Mouse (Mus musculus) cerebellum, adult 11 months (tissue): Measurements from ENCODE around the gene Lrp5.
"Not testable (repeated sequence)": the region's sequence is repeated elsewhere in the genome, so short reads cannot be mapped to it uniquely, and the experiment has no call there.

ENCODE experiments used
- DNase-seq: peaks from one replicate; pipeline ENCODE4 v3.0.0; 2022

Lrp5 gene

DNA sequence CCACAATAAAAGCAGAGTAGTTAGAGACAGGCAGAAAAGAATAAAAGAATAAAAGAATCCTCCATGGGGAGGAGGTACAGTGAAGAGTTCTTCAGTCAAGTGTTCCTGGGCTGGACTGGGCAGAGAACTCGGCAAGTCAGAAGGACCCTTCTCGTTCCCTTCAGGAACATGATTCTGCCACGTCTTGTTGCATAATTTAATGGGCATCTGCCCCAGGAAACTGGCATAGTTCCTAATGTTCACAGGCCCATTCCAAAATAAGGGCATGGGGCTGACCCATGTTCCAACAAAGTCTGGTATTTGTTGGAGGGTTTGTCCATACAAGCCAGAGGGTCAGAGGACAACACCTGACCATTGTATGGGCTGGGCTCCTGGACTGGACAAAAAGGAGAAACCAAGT, 8.6 kb upstream of the Lrp5 start:
- DNase-seq = no peak

- DNase-seq = no peak
These were observed 8.1 kb upstream of the Lrp5 start for GRCm38 (mm10) chr19:3694476-3694875.

GRCm38 (mm10) chr19:3692414-3693145, 6.2 kb upstream of the Lrp5 start:
- no peak for DNase-seq

DNA sequence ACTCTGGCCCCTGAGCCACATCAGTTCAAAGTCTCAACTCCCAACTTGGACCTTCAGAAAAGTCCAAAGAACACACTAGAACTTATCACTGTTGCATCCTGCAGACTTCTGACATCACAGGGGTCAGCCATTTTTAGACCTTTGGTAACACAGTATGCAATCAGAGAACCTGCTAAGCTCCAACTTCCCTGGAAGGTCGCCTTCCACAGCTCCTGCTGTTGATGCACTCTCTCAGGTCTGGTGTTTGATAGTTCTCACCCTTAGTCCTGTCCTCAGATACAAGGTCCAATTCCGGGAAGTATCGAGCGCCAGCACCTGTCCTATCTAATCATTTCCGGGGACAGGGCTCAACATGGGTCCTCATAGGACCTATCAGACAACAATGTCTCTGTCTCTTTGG, 5.0 kb upstream of the Lrp5 start:
- no peak for DNase-seq

DNA sequence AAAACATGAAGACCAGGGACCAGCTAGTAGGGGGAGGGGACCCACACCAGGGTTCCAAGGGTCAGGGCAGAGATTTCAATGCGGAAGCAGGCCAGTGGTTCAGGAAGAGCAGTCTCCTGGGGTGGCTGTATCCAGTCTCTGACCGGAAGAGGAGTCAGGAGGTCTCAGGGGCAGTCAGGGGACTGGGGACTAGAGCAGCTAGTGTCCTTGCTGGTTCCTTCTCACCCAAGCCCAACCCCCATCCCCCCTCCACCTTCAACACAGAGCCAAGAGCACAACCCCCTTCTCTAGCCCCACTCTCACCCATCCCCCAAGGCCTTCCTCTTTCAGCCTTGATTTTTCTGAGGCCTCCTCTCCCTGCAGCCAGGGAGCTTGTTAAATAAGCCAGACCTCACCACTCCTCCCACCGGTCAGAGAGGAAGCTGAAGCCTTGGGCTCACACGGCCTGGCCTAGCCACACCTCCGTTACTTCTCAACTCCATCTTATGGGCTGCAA, 1.4 kb upstream of the Lrp5 start:
- no peak for DNase-seq

DNA sequence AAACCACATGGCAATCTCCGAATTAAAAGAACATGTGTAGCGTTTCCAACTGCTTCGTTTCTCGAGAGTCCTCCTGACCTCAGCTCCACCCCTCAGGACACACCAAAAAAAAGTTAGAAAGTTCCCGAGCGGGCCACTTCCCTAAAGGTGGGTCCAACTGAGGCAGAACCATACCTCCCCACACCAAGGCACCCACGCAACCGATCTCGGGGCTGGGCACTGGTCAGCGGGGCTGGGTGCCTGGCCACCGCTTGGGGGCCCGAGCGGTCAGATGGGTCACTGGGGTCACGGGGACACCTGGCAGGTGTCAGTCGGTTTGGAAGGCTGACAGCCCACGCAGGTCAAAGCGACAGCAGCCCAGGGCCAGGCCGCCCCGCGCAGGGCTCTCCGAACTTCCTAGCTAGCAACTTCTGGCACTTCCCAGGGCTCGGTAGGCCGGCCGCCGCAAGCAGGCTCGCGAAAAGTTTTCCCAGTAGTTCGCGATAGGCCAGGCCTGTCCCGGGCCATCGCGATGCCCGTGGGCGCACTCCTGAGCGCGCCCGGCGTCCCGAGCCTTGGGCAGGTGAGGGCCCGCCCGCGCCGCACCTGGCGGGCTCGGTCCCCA, 651 bp downstream of the Lrp5 start:
- DNase-seq = no peak

DNA sequence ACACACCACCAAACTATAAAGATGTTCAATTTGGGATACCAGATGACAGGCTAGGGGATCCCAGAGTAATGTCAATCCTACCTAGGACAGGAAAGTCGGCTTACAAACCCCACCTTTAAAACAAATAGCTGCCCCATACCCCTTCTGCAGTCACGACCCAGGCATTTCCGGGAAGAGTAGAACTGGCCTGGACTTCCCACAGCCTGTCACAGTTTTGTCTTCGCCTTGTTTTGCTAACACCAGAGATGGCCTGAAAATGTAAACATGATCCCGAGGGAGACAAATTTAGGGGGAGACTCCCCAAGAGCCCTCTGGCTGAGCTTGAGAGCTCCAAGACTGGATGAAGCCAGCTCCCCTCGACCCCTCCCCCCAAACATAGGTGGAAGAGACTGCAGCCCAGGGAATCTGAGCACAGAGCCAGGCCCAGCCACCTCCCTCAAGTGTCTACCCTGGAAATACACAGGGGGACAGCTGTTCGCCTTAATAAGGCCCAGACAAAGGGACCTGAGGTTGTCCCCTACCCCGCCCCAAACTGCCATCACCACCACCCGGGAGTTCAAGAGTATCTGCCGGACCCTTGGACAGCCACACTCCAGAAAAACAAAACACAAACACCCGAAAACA, 1.3 kb downstream of the Lrp5 start:
- no peak for DNase-seq

- DNase-seq = no peak
These were observed 1.9 kb downstream of the Lrp5 start for GRCm38 (mm10) chr19:3684414-3684813.

- DNase-seq = peak; percentile 25
These were observed 4.9 kb downstream of the Lrp5 start for GRCm38 (mm10) chr19:3681310-3681934.

GRCm38 (mm10) chr19:3680732-3681131, 5.6 kb downstream of the Lrp5 start:
- no peak for DNase-seq

GRCm38 (mm10) chr19:3674122-3674855, 12.1 kb downstream of the Lrp5 start:
- DNase-seq = no peak

- DNase-seq = no peak
These were observed 13.2 kb downstream of the Lrp5 start for GRCm38 (mm10) chr19:3673149-3673548.

GRCm38 (mm10) chr19:3669100-3669499, 17.3 kb downstream of the Lrp5 start:
- DNase-seq = no peak

DNA sequence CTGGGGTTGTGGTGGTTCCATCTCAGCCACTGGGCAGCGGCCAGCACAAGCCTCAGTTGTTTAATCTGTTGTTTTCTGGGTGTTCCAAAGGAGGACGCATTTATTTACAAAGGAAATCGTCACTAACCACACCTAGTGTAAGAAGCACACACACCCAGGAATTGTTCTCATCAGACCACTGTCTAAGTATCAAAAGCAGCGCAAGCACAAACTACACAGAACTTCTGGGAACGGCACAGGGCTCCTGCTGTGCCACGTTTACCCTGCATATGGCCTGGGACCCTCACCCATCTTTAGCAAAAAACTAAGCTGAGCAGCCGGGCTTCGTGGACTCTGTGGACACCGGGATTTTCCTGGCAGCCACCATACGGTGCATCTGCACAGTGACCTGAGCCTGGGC, 17.8 kb downstream of the Lrp5 start:
- no peak for DNase-seq

- no peak for DNase-seq
These were observed 18.4 kb downstream of the Lrp5 start for GRCm38 (mm10) chr19:3667979-3668378.

- no peak for DNase-seq
These were observed 19.0 kb downstream of the Lrp5 start for GRCm38 (mm10) chr19:3667155-3667895.

- no peak for DNase-seq
These were observed 19.7 kb downstream of the Lrp5 start for GRCm38 (mm10) chr19:3666632-3667031.

DNA sequence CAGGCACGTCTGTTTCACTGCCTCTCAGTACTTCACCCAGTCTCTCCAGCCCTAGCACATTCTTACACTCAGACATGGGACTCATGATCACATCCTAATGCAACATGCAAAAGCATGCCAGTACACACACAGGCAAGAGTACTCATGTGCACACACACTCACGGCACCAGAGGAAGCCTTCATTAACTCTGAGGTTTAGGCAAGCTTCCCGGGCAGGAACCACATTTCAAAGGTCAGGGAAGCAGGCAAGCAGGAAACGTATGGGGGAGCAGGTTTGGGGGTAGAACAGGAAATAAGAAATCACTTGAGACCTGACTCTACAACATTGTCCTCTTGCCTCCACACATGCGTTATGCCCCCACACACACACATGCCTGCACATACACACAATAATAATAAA, 20.9 kb downstream of the Lrp5 start:
- no peak for DNase-seq

GRCm38 (mm10) chr19:3657947-3658346, 28.4 kb downstream of the Lrp5 start:
- no peak for DNase-seq

DNA sequence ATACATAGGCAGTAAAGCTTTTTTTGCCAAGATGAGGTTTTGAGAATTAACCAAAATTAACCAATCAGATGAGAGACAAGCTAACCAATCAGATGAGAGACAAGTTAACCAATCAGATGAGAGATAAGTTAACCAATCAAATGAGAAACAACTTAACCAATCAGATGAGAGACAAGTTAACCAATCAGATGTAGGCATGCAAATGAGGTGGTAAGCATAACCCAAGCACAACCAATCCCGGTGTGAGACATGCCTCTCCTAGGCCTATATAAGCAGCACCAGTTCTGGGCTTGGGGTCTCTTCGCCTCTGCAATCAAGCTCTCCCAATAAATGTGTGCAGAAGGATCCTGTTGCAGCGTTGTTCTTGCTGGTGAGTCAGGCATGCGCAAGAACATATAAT, 29.3 kb downstream of the Lrp5 start:
- DNase-seq = not testable (repeated sequence)

- DNase-seq = no peak
These were observed 30.2 kb downstream of the Lrp5 start for GRCm38 (mm10) chr19:3656144-3656543.

DNA sequence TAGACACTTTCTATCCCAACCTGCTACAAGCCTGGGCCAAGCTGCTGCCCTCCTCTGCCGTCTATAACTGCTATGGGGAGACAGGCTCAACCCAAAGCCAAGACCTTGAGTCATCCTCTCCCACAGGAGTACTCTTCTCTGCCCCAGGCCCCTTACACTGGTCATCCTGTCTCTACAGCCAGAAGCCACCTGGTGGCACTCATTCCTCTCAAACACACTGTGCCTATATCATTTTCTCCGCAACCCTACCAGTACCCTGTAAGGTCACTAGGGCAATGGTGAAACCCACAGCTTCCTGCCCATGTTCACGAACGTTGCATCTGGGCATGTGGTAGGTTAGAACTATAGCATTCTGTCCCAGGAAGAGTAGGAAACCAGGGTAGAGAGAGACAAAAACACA, 31.4 kb downstream of the Lrp5 start:
- no peak for DNase-seq
